Mouse (Mus musculus) E14TG2a.4 (cell line): ENCODE results near the gene Mkks.

Experiments
- CTCF ChIP-seq: conservative IDR thresholded peaks from 2 replicates; pipeline ENCODE4 v1.5.1; 2014; ENCODE audit warnings: low read length
- NANOG ChIP-seq: IDR thresholded peaks from 2 replicates; pipeline ENCODE4 v1.6.1; 2014; ENCODE audit warnings: borderline replicate concordance, low read length, mixed read lengths

GRCm38 (mm10) chr2:136896131-136896530 lies 4.9 kb upstream of the Mkks start:
- TF ChIP-seq CTCF (no peak), NANOG (no peak)
